Mouse (Mus musculus) midbrain, embryonic 15.5 days (tissue): ENCODE results near the gene Olfr609. TPM values are rescaled to one million over a fixed set of nuclear protein-coding genes. Genes with fewer than 3 reads are reported as not detected.
"Not testable (repeated sequence)": the region's sequence is repeated elsewhere in the genome, so short reads cannot be mapped to it uniquely, and the experiment has no call there.

ENCODE experiments used
- ATAC-seq: fragments of 200-750 bp; cut with Nextera tagmentation; replicated peaks from 2 replicates; pipeline ENCODE4 v1.8.0; 2017; ENCODE audit warnings: moderate TSS enrichment
- H3K27ac ChIP-seq: fragments of 300-500 bp; sonication (generic); 2 replicates; pipeline ENCODE4 v1.5.1; 2015; ENCODE audit warnings: mild to moderate bottlenecking, inconsistent platforms
- H3K27me3 ChIP-seq: fragments of 300-500 bp; sonication (generic); replicated peaks from 2 replicates; pipeline ENCODE4 v1.6.1; 2015; ENCODE audit warnings: inconsistent platforms
- H3K36me3 ChIP-seq: fragments of 300-500 bp; sonication (generic); replicated peaks from 2 replicates; pipeline ENCODE4 v1.6.1; 2015; ENCODE audit warnings: inconsistent platforms
- H3K4me1 ChIP-seq: fragments of 300-500 bp; sonication (generic); 2 replicates; pipeline ENCODE4 v1.6.1; 2015; ENCODE audit warnings: inconsistent platforms
- H3K4me2 ChIP-seq: fragments of 300-500 bp; sonication (generic); 2 replicates; pipeline ENCODE4 v1.6.1; 2015; ENCODE audit warnings: inconsistent platforms, mild to moderate bottlenecking, moderate library complexity
- H3K4me3 ChIP-seq: fragments of 300-500 bp; sonication (generic); 2 replicates; pipeline ENCODE4 v1.5.1; 2015; ENCODE audit warnings: mild to moderate bottlenecking, inconsistent platforms
- H3K9ac ChIP-seq: fragments of 300-500 bp; sonication (generic); 2 replicates; pipeline ENCODE4 v1.6.1; 2015; ENCODE audit warnings: mild to moderate bottlenecking, inconsistent platforms
- H3K9me3 ChIP-seq: fragments of 300-500 bp; sonication (generic); 2 replicates; pipeline ENCODE4 v1.6.1; 2016; ENCODE audit warnings: inconsistent platforms
- WGBS: fragments of 180-500 bp; shearing (Covaris S2); methylation state at CpG from one replicate; pipeline ENCODE4 v1.1.7; 2015; ENCODE audit warnings: mixed read lengths; 5-methylcytosine and 5-hydroxymethylcytosine counted together
- polyA plus RNA-seq: library from polyadenylated mRNA; unstranded; fragments of >200 nt; fragmentation: Nextera tagmentation; extraction: Ambion mirVana; gene quantifications from 2 replicates; pipeline ENCODE4 v1.2.1, GENCODE M21; 2015

Gene Olfr609
- not detected in 2 replicates for polyA plus RNA-seq

DNA sequence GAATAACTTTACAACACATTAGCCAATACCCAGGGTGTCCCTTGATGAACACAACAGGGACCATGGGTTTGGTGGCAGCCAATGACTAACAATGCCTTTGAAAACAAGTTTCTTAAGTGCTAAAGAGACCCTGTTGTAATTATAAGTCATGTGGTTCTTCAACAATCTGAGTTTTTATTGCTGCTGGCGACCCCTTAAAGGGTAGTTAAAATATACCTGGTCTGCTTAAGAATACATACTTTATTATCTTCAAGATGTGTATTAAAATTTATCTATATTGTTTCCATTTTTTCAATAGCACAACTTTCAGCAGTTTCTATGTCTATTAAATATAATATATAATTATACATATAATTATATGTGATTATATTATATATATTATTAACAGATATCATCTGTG, at the start of gene Olfr609:
TSS of gene Olfr609 (minus strand) at position 101 of the 400 bp plus-strand sequence.
- ATAC-seq, result no peak
- H3K4me3 ChIP-seq, result no peak within 1 kb of the TSS
- H3K27me3 ChIP-seq, result no peaks in the 10 kb centered on the region
- WGBS, result 64% methylated on average over 1 of the region's 1 CpGs
- H3K9ac ChIP-seq, result no peak within 1 kb of the TSS
- H3K4me2 ChIP-seq, result no peak within 1 kb of the TSS
- H3K4me1 ChIP-seq, result no peaks in the 10 kb centered on the region
- H3K27ac ChIP-seq, result no peak within 1 kb of the TSS
- H3K9me3 ChIP-seq, result no peaks in the 10 kb centered on the region
- H3K36me3 ChIP-seq, result no peaks in the 10 kb centered on the region

- not testable (repeated sequence) for H3K4me3 ChIP-seq, H3K27ac ChIP-seq, H3K9me3 ChIP-seq, ATAC-seq, H3K4me1 ChIP-seq, H3K27me3 ChIP-seq, H3K9ac ChIP-seq, H3K4me2 ChIP-seq, H3K36me3 ChIP-seq
- WGBS, result 84% methylated on average over 2 of the region's 2 CpGs
These were observed 44.8 kb upstream of the Olfr609 start, which contains the start of gene Olfr612 for GRCm38 (mm10) chr7:103542617-103543016. Gene Olfr612 (minus strand): TSS chr7:103542717.

- not testable (repeated sequence) for H3K27me3 ChIP-seq
These were observed 22.9 kb upstream of the Olfr609 start, which contains the start of gene Olfr611 for GRCm38 (mm10) chr7:103520746-103521145. Gene Olfr611 (minus strand): TSS chr7:103520846.

DNA sequence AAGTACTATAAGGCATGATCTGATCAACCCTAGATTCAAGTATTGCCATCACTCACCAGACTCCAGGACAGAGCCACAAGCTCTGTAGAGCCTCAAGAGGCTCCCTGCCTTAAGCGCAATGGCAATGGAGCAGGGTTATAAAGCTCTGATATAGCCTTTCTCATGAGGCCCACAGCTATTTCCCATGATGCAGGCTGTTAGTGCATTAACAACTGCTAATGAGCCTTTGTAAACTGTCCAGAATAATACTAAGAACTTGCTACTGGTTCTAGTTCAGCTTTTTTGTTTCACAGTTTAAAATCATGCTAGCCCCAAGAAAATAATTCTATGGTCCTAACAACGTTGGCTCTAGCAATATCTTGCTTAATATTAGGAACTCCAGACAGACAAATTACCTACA, 14.2 kb upstream of the Olfr609 start, which contains the start of gene Olfr610:
TSS of gene Olfr610 (minus strand) at position 101 of the 400 bp plus-strand sequence.
- Histone ChIP-seq H3K27me3 (no peaks in the 10 kb centered on the region), H3K9me3 (no peaks in the 10 kb centered on the region), H3K4me1 (no peaks in the 10 kb centered on the region), H3K36me3 (no peaks in the 10 kb centered on the region), H3K4me3 (no peak within 1 kb of the TSS), H3K9ac (no peak within 1 kb of the TSS), H3K27ac (no peak within 1 kb of the TSS), H3K4me2 (no peak within 1 kb of the TSS)
- no peak for ATAC-seq
- 89% methylated on average over 2 of the region's 2 CpGs for WGBS

More at GRCm38 (mm10) chr7:103520746-103521145, 22.9 kb upstream of the Olfr609 start, which contains the start of gene Olfr611:
- H3K9me3 ChIP-seq, H3K9ac ChIP-seq, H3K4me2 ChIP-seq, H3K4me1 ChIP-seq, H3K4me3 ChIP-seq, H3K36me3 ChIP-seq, ATAC-seq, H3K27ac ChIP-seq: not testable (repeated sequence)
- WGBS, result 52% methylated on average over 1 of the region's 1 CpGs

DNA sequence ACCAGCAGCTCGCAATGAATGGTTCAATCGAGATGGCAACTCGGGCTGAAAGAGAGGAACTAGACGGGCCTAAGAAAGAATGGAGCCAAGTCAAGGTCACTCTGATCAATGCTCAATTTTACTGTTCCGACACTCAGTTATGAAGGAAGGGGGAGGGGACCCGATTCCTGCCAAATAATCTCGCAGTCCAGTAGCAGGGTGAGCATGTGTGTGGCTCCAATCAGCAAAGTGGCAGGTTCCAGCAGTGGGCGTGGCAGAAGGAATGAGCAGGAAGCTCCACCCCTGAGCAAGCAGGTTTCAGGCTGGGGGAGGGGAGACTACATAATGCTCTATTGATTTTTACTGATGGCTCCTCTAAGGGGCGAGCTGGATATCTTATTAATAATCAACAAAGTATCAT, 20.8 kb downstream of the Olfr609 start:
- ATAC-seq, H3K27ac ChIP-seq, H3K27me3 ChIP-seq, H3K4me3 ChIP-seq, H3K9ac ChIP-seq, H3K4me2 ChIP-seq, H3K4me1 ChIP-seq, H3K9me3 ChIP-seq, H3K36me3 ChIP-seq: not testable (repeated sequence)
- 90% methylated on average over 9 of the region's 9 CpGs for WGBS

GRCm38 (mm10) chr7:103469577-103469976, 28.3 kb downstream of the Olfr609 start, which contains the start of gene Olfr608:
Gene Olfr608 (plus strand): TSS chr7:103469877.
- H3K4me2 ChIP-seq, result no peak within 1 kb of the TSS
- H3K9me3 ChIP-seq, result no peaks in the 10 kb centered on the region
- H3K27ac ChIP-seq, result no peak within 1 kb of the TSS
- H3K9ac ChIP-seq, result no peak within 1 kb of the TSS
- no peaks in the 10 kb centered on the region for H3K27me3 ChIP-seq
- no peak within 1 kb of the TSS for H3K4me3 ChIP-seq
- H3K4me1 ChIP-seq, result no peaks in the 10 kb centered on the region
- H3K36me3 ChIP-seq, result no peaks in the 10 kb centered on the region
- ATAC-seq, result no peak

DNA sequence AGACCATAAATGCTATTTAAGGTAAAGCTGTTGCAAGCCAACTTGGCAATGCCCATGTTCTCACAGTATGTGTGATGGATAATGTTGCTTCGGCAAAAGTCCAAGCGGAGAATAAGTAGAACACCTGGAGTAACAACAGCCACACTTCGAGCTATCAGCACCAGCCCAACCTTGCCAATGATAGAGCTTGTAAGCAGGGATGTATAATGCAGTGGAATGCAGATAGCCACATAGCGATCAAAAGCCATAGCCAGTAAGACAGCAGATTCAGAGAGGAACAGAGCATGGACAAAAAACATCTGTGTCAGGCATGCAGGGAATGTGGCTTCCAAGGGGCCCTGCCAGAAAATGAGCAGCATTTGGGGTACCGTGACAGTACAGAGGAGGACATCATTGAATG, 37.3 kb downstream of the Olfr609 start:
- no peak overlapping the region for H3K9ac ChIP-seq
- H3K9me3 ChIP-seq, result no peaks in the 10 kb centered on the region
- ATAC-seq, result no peak
- H3K36me3 ChIP-seq, result no peaks in the 10 kb centered on the region
- WGBS, result 94% methylated on average over 5 of the region's 5 CpGs
- no peaks in the 10 kb centered on the region for H3K4me1 ChIP-seq
- no peaks in the 10 kb centered on the region for H3K27me3 ChIP-seq
- no peak overlapping the region for H3K27ac ChIP-seq
- no peak overlapping the region for H3K4me2 ChIP-seq
- no peak overlapping the region for H3K4me3 ChIP-seq

- H3K4me2 ChIP-seq, result no peak within 1 kb of the TSS
- H3K9ac ChIP-seq, result no peak within 1 kb of the TSS
- 95% methylated on average over 2 of the region's 2 CpGs for WGBS
- ATAC-seq, result no peak
- H3K4me1 ChIP-seq, result no peaks in the 10 kb centered on the region
- no peaks in the 10 kb centered on the region for H3K9me3 ChIP-seq
- no peak within 1 kb of the TSS for H3K27ac ChIP-seq
- no peaks in the 10 kb centered on the region for H3K27me3 ChIP-seq
- H3K4me3 ChIP-seq, result no peak within 1 kb of the TSS
- no peaks in the 10 kb centered on the region for H3K36me3 ChIP-seq
These were observed 49.1 kb downstream of the Olfr609 start, which contains the start of gene Olfr606 for GRCm38 (mm10) chr7:103448746-103449145. Gene Olfr606 (plus strand): TSS chr7:103449046.

DNA sequence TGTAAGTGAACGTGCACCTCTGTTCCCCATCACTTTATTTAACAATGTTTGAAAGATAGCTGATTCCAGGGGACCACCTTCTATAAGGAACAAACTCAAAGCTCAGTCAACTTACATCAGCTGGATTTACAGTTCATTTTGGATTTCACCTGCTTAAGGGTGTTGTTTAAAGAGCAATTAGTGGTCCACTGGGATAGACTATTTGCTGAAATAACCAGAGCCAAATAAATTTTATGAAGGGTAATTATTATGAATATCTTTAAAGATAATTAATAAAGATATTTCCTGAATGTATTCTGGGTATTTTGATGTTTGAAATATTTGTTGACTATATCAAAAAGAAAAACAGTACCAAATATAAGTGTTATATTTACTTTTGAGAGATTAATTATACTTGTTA, 52.5 kb downstream of the Olfr609 start, which contains the start of gene Olfr605:
TSS of gene Olfr605 (minus strand) at position 101 of the 400 bp plus-strand sequence.
- ATAC-seq, result no peak
- H3K27me3 ChIP-seq, result no peaks in the 10 kb centered on the region
- no peak within 1 kb of the TSS for H3K27ac ChIP-seq
- H3K4me3 ChIP-seq, result no peak within 1 kb of the TSS
- no peak within 1 kb of the TSS for H3K4me2 ChIP-seq
- H3K36me3 ChIP-seq, result no peaks in the 10 kb centered on the region
- no peaks in the 10 kb centered on the region for H3K4me1 ChIP-seq
- no peak within 1 kb of the TSS for H3K9ac ChIP-seq
- H3K9me3 ChIP-seq, result no peaks in the 10 kb centered on the region
- WGBS, result 93% methylated on average over 1 of the region's 1 CpGs

Other genes starting within 250 kb of the Olfr609 start
- not detected in 2 replicates for gene Usp17ld, start 245.6 kb downstream of the Olfr609 start, polyA plus RNA-seq
- gene Olfr596, start 192.4 kb downstream of the Olfr609 start, polyA plus RNA-seq, result not detected in 2 replicates
- not detected in 2 replicates for gene Olfr597, start 181.7 kb downstream of the Olfr609 start, polyA plus RNA-seq
- gene Olfr598, start 174.5 kb downstream of the Olfr609 start, polyA plus RNA-seq, result not detected in 2 replicates
- gene Olfr599, start 162.1 kb downstream of the Olfr609 start, polyA plus RNA-seq, result not detected in 2 replicates
- not detected in 2 replicates for gene Olfr600, start 148.4 kb downstream of the Olfr609 start, polyA plus RNA-seq
- not detected in 2 replicates for gene Olfr601, start 135.4 kb downstream of the Olfr609 start, polyA plus RNA-seq
- not detected in 2 replicates for gene Olfr603, start 111.9 kb downstream of the Olfr609 start, polyA plus RNA-seq
- not detected in 2 replicates for gene Usp17lc, start 83.0 kb downstream of the Olfr609 start, polyA plus RNA-seq
- not detected in 2 replicates for gene Olfr605, start 52.6 kb downstream of the Olfr609 start, polyA plus RNA-seq
- gene Olfr606, start 49.0 kb downstream of the Olfr609 start, polyA plus RNA-seq, result not detected in 2 replicates
- gene Olfr607, start 33.9 kb downstream of the Olfr609 start, polyA plus RNA-seq, result not detected in 2 replicates
- not detected in 2 replicates for gene Olfr608, start 28.2 kb downstream of the Olfr609 start, polyA plus RNA-seq
- not detected in 2 replicates for gene Olfr610, start 14.1 kb upstream of the Olfr609 start, polyA plus RNA-seq
- gene Olfr611, start 22.8 kb upstream of the Olfr609 start, polyA plus RNA-seq, result not detected in 2 replicates
- gene Olfr612, start 44.7 kb upstream of the Olfr609 start, polyA plus RNA-seq, result not detected in 2 replicates
- gene Olfr613, start 50.0 kb upstream of the Olfr609 start, polyA plus RNA-seq, result not detected in 2 replicates
- gene Olfr615, start 58.0 kb upstream of the Olfr609 start, polyA plus RNA-seq, result not detected in 2 replicates
- gene Olfr616, start 71.1 kb upstream of the Olfr609 start, polyA plus RNA-seq, result not detected in 2 replicates
- not detected in 2 replicates for gene Olfr617, start 75.0 kb upstream of the Olfr609 start, polyA plus RNA-seq
- 0.18 TPM in 1 of 2 replicates, not detected in the other for gene Olfr618, start 92.0 kb upstream of the Olfr609 start, polyA plus RNA-seq
- gene Olfr619, start 102.5 kb upstream of the Olfr609 start, polyA plus RNA-seq, result not detected in 2 replicates
- gene Olfr620, start 114.5 kb upstream of the Olfr609 start, polyA plus RNA-seq, result not detected in 2 replicates
- gene Olfr622, start 144.6 kb upstream of the Olfr609 start, polyA plus RNA-seq, result not detected in 2 replicates
- gene Olfr623, start 165.6 kb upstream of the Olfr609 start, polyA plus RNA-seq, result not detected in 2 replicates
- gene Olfr624, start 173.1 kb upstream of the Olfr609 start, polyA plus RNA-seq, result 0.05 TPM in 1 of 2 replicates, not detected in the other
- not detected in 2 replicates for gene Olfr625-ps1, start 184.7 kb upstream of the Olfr609 start, polyA plus RNA-seq
- not detected in 2 replicates for gene Olfr243, start 216.6 kb upstream of the Olfr609 start, polyA plus RNA-seq
- gene Olfr628, start 232.3 kb upstream of the Olfr609 start, polyA plus RNA-seq, result not detected in 2 replicates
- gene Olfr629, start 246.9 kb upstream of the Olfr609 start, polyA plus RNA-seq, result not detected in 2 replicates